Mouse (Mus musculus): ENCODE data around the gene Zpbp2. TPM values are rescaled to one million over a fixed set of nuclear protein-coding genes. Genes with fewer than 3 reads are reported as not detected.

The Zpbp2 gene
- 0.37 TPM in 1 of 2 replicates, not detected in the other for polyA plus RNA-seq (2016; fragmentation: Nextera tagmentation; extraction: Ambion mirVana)

DNA sequence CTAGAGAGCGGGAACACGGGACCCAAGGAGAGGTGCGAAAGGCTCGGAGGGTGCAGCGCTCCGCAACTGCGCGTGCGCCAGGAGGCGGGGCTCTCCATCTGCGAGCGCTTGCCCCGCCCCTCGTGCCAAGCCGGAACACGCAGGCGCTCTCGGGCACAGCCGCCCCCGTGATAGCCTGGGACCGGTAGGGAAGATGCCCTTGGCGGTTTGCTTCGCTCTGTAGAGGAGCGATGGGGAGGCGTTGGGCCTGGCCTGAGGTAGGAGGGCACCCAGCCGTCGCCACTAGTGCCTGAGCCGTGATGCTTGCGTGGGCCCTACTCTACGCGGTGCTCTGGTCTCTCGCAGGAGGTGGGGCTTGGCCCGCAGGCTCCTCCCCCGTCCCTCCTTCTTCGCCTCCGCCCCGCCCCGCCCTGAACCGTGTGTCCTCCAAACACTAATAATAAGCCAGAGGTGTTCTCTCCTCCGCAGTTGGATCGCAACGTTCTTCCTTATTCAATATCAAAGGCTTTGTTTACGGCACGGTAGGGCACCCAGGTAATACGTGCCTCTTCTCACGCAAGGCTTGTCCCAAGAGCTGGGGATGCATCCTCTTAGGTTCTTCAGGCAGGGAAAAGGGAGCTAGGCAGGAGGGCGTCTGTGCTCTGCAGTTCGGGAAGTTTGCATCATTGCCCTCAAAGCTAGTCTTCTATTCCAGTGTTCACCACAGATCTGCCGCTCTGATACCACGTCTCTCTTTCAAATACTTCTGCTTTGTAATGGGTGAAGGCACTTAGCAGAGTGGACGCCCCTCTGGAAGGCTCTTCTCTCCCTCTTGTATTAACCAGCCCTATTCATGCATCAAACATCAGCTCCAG, at the start of gene Zpbp2:
TSS of gene Zpbp2 (plus strand) at position 123 of the 854 bp plus-strand sequence.
- H3K9me3 ChIP-seq, result no peaks in the 10 kb centered on the region
- peak within 1 kb of the TSS; percentile 81 for H3K4me3 ChIP-seq
- H3K9ac ChIP-seq (replicated peaks), result peak within 1 kb of the TSS; percentile 67
- peak within 1 kb of the TSS; percentile 78 for H3K27ac ChIP-seq (replicated peaks)
- ATAC-seq (ENCODE audit: low FRiP score, low read depth), result peak; percentile 97
- WGBS, result under 1% methylated on average over 51 of the region's 51 CpGs
- peaks cover 44% of the 10 kb centered on the region for H3K27me3 ChIP-seq
- no peaks in the 10 kb centered on the region for H3K36me3 ChIP-seq
- 0 out of 2 replicates have a peak, but pooled peaks cover 4% of the 10 kb centered on the region for H3K4me1 ChIP-seq
- H3K4me2 ChIP-seq (replicated peaks), result peak within 1 kb of the TSS; percentile 84

GRCm38 (mm10) chr11:98504926-98505325, 46.0 kb upstream of the Zpbp2 start:
- Histone ChIP-seq H3K4me3 (no peak overlapping the region), H3K4me1 (no peaks in the 10 kb centered on the region), H3K36me3 (no peaks in the 10 kb centered on the region), H3K4me2 (replicated peaks) (no peak overlapping the region), H3K9ac (replicated peaks) (no peak overlapping the region), H3K27me3 (0 out of 2 replicates have a peak, but pooled peaks cover 5% of the 10 kb centered on the region), H3K9me3 (no peaks in the 10 kb centered on the region), H3K27ac (replicated peaks) (no peak overlapping the region)
- WGBS, result 58% methylated on average over 3 of the region's 3 CpGs
- no peak for ATAC-seq (ENCODE audit: low FRiP score, low read depth)

- Histone ChIP-seq H3K27ac (replicated peaks) (no peak overlapping the region), H3K4me1 (peaks cover 3% of the 10 kb centered on the region; the same call in 1 of the 2 replicates), H3K9ac (replicated peaks) (no peak overlapping the region), H3K9me3 (no peaks in the 10 kb centered on the region), H3K36me3 (no peaks in the 10 kb centered on the region), H3K27me3 (no peaks in the 10 kb centered on the region), H3K4me2 (replicated peaks) (no peak overlapping the region), H3K4me3 (no peak overlapping the region)
- ATAC-seq (ENCODE audit: low FRiP score, low read depth), result no peak
- WGBS, result 82% methylated on average over 7 of the region's 7 CpGs
Observed at GRCm38 (mm10) chr11:98509434-98509833, 41.5 kb upstream of the Zpbp2 start.

GRCm38 (mm10) chr11:98510125-98510524, 40.8 kb upstream of the Zpbp2 start:
- ATAC-seq (ENCODE audit: low FRiP score, low read depth), result no peak
- Histone ChIP-seq H3K9ac (replicated peaks) (no peak overlapping the region), H3K4me2 (replicated peaks) (no peak overlapping the region), H3K27ac (replicated peaks) (no peak overlapping the region), H3K4me3 (no peak overlapping the region), H3K36me3 (no peaks in the 10 kb centered on the region), H3K9me3 (no peaks in the 10 kb centered on the region), H3K27me3 (no peaks in the 10 kb centered on the region), H3K4me1 (peaks cover 3% of the 10 kb centered on the region; the same call in 1 of the 2 replicates)
- 91% methylated on average over 8 of the region's 8 CpGs for WGBS

DNA sequence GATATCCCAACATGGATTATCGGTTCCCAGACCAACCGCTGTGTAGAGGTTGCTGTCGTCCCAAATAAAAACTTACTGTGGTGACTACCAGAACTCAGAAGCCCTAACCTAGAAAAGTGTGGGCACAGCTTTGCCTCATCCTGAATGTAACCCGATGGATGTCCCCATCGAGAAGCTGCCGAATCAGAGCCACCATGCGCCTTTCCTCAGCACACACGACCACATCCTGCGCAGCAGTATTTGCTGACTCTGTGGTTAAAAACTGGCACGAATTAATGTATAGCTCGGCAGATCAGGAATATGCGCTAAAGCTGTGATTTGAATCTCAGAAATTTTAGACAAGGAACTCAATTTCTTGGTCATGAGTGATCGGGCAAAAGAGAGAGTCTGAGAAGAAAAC, 38.0 kb upstream of the Zpbp2 start:
- Histone ChIP-seq H3K9me3 (no peaks in the 10 kb centered on the region), H3K9ac (replicated peaks) (no peak overlapping the region), H3K27ac (replicated peaks) (no peak overlapping the region), H3K4me1 (peaks cover 3% of the 10 kb centered on the region; the same call in 1 of the 2 replicates), H3K36me3 (no peaks in the 10 kb centered on the region), H3K4me3 (no peak overlapping the region), H3K27me3 (no peaks in the 10 kb centered on the region), H3K4me2 (replicated peaks) (no peak overlapping the region)
- WGBS, result 94% methylated on average over 13 of the region's 13 CpGs
- ATAC-seq (ENCODE audit: low FRiP score, low read depth), result no peak

GRCm38 (mm10) chr11:98513356-98513936, 37.5 kb upstream of the Zpbp2 start:
- Histone ChIP-seq H3K9ac (replicated peaks) (no peak overlapping the region), H3K9me3 (no peaks in the 10 kb centered on the region), H3K4me1 (peaks cover 3% of the 10 kb centered on the region; the same call in 1 of the 2 replicates), H3K27me3 (no peaks in the 10 kb centered on the region), H3K27ac (replicated peaks) (0 out of 2 replicates have a peak overlapping the region, but pooled peaks have one; percentile 5), H3K4me3 (no peak overlapping the region), H3K36me3 (no peaks in the 10 kb centered on the region), H3K4me2 (replicated peaks) (no peak overlapping the region)
- WGBS, result 54% methylated on average over 6 of the region's 6 CpGs
- no peak for ATAC-seq (ENCODE audit: low FRiP score, low read depth)

GRCm38 (mm10) chr11:98520468-98520867, 30.4 kb upstream of the Zpbp2 start:
- Histone ChIP-seq H3K4me3 (no peak overlapping the region), H3K4me2 (replicated peaks) (no peak overlapping the region), H3K36me3 (no peaks in the 10 kb centered on the region), H3K9me3 (no peaks in the 10 kb centered on the region), H3K27ac (replicated peaks) (no peak overlapping the region), H3K4me1 (no peaks in the 10 kb centered on the region), H3K27me3 (no peaks in the 10 kb centered on the region), H3K9ac (replicated peaks) (no peak overlapping the region)
- no peak for ATAC-seq (ENCODE audit: low FRiP score, low read depth)
- WGBS, result 59% methylated on average over 10 of the region's 10 CpGs

- H3K27me3 ChIP-seq, result no peaks in the 10 kb centered on the region
- no peaks in the 10 kb centered on the region for H3K4me1 ChIP-seq
- no peak overlapping the region for H3K9ac ChIP-seq (replicated peaks)
- 66% methylated on average over 4 of the region's 4 CpGs for WGBS
- no peaks in the 10 kb centered on the region for H3K9me3 ChIP-seq
- H3K4me3 ChIP-seq, result no peak overlapping the region
- no peak overlapping the region for H3K4me2 ChIP-seq (replicated peaks)
- ATAC-seq (ENCODE audit: low FRiP score, low read depth), result no peak
- no peak overlapping the region for H3K27ac ChIP-seq (replicated peaks)
- H3K36me3 ChIP-seq, result no peaks in the 10 kb centered on the region
Observed at GRCm38 (mm10) chr11:98525140-98525539, 25.8 kb upstream of the Zpbp2 start.

GRCm38 (mm10) chr11:98526824-98527461, 24.0 kb upstream of the Zpbp2 start:
- no peaks in the 10 kb centered on the region for H3K36me3 ChIP-seq
- no peak overlapping the region for H3K4me3 ChIP-seq
- no peak overlapping the region for H3K9ac ChIP-seq (replicated peaks)
- no peak overlapping the region for H3K27ac ChIP-seq (replicated peaks)
- no peaks in the 10 kb centered on the region for H3K27me3 ChIP-seq
- H3K4me1 ChIP-seq, result no peaks in the 10 kb centered on the region
- no peaks in the 10 kb centered on the region for H3K9me3 ChIP-seq
- no peak overlapping the region for H3K4me2 ChIP-seq (replicated peaks)
- 68% methylated on average over 10 of the region's 10 CpGs for WGBS
- ATAC-seq (ENCODE audit: low FRiP score, low read depth), result no peak

DNA sequence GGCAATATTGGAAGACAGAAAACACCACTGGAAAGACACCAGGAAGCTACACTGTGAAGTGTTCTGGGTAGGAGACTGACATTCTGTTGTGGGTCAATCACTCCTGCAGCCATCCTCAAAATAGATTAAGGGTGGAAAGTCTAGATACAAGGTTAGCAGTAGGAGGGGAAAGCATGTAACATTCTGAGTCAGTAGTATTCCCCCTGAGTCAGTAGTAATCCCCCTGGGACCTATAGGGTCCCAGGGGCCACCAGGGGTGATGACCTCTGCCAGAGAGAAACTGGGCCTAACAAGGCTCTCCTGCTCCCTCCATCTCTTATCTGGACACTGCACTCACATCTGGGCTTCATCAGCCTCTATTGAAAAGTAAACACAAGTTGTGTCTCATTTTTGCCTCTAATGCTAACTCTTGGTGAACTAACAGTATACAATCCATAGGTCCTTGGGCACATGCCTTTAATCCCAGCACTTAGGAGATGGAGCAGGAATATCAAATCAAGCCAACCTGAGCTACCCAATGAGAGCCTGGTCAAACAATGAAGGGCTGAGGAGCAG, 13.3 kb upstream of the Zpbp2 start:
- H3K27me3 ChIP-seq, result peaks cover 18% of the 10 kb centered on the region
- no peaks in the 10 kb centered on the region for H3K36me3 ChIP-seq
- H3K4me2 ChIP-seq (replicated peaks), result no peak overlapping the region
- H3K4me1 ChIP-seq, result no peaks in the 10 kb centered on the region
- no peak overlapping the region for H3K4me3 ChIP-seq
- ATAC-seq (ENCODE audit: low FRiP score, low read depth), result no peak
- no peak overlapping the region for H3K27ac ChIP-seq (replicated peaks)
- peaks cover 7% of the 10 kb centered on the region; the same call in 1 of the 2 replicates for H3K9me3 ChIP-seq
- H3K9ac ChIP-seq (replicated peaks), result no peak overlapping the region

DNA sequence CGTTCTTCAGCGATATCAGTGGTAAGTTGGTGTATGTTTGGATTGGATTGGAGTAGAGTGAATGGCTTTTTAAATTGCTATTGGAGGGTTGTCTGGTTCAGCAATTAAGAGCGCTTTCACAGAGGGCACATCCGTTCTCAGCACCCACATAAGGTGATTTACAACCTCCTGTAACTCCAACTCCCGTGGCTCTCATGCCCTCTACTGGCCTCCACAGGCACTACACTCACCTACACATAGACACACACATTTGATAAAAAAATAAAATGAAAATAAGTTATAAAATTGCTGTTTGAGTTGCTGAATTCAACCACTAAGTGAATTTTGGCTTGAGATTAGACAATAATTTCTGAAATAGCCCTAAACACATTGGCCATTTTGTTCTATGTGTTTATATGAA, 10.6 kb upstream of the Zpbp2 start:
- Histone ChIP-seq H3K4me3 (no peak overlapping the region), H3K27ac (replicated peaks) (no peak overlapping the region), H3K27me3 (peaks cover 31% of the 10 kb centered on the region), H3K4me1 (peaks cover 2% of the 10 kb centered on the region), H3K9ac (replicated peaks) (no peak overlapping the region), H3K36me3 (no peaks in the 10 kb centered on the region), H3K9me3 (peaks cover 7% of the 10 kb centered on the region; the same call in 1 of the 2 replicates), H3K4me2 (replicated peaks) (no peak overlapping the region)
- 82% methylated on average over 5 of the region's 5 CpGs for WGBS
- no peak for ATAC-seq (ENCODE audit: low FRiP score, low read depth)
